Mouse (Mus musculus) limb, embryonic 15.5 days (tissue): ENCODE results near the gene Olfr665. TPM values are rescaled to one million over a fixed set of nuclear protein-coding genes. Genes with fewer than 3 reads are reported as not detected.

Experiments used
- polyA plus RNA-seq: library from polyadenylated mRNA; unstranded; fragments of >200 nt; fragmentation: Nextera tagmentation; extraction: Ambion mirVana; gene quantifications from 2 replicates; pipeline ENCODE4 v1.2.1, GENCODE M21; 2015

Olfr665 gene
- polyA plus RNA-seq, 1 experiment from 2014 or later = not detected

Other genes with a start within 250 kb of the Olfr665 start
- gene Olfr658, start 230.7 kb upstream of the Olfr665 start, polyA plus RNA-seq = not detected in 2 replicates
- not detected in 2 replicates for gene Olfr659, start 211.3 kb upstream of the Olfr665 start, polyA plus RNA-seq
- not detected in 2 replicates for gene Olfr661, start 191.5 kb upstream of the Olfr665 start, polyA plus RNA-seq
- not detected in 2 replicates for gene Usp17le, start 100.6 kb upstream of the Olfr665 start, polyA plus RNA-seq
- not detected in 2 replicates for gene Usp17lb, start 35.4 kb upstream of the Olfr665 start, polyA plus RNA-seq
- not detected in 2 replicates for gene Usp17la, start 21.0 kb upstream of the Olfr665 start, polyA plus RNA-seq
- 0.19 TPM in 1 of 2 replicates, not detected in the other for gene Olfr666, start 17.9 kb downstream of the Olfr665 start, polyA plus RNA-seq
- gene Olfr667, start 43.5 kb downstream of the Olfr665 start, polyA plus RNA-seq = not detected in 2 replicates
- not detected in 2 replicates for gene Olfr668, start 50.0 kb downstream of the Olfr665 start, polyA plus RNA-seq
- not detected in 2 replicates for gene Olfr669, start 56.2 kb downstream of the Olfr665 start, polyA plus RNA-seq
- not detected in 2 replicates for gene Olfr670, start 84.6 kb downstream of the Olfr665 start, polyA plus RNA-seq
- gene Olfr671, start 101.1 kb downstream of the Olfr665 start, polyA plus RNA-seq = not detected in 2 replicates
- not detected in 2 replicates for gene Olfr672, start 124.0 kb downstream of the Olfr665 start, polyA plus RNA-seq
- not detected in 2 replicates for gene Olfr675, start 150.4 kb downstream of the Olfr665 start, polyA plus RNA-seq
- not detected in 2 replicates for gene Olfr676, start 154.7 kb downstream of the Olfr665 start, polyA plus RNA-seq
- gene Olfr677, start 173.3 kb downstream of the Olfr665 start, polyA plus RNA-seq = not detected in 2 replicates
- not detected in 2 replicates for gene Olfr678, start 186.4 kb downstream of the Olfr665 start, polyA plus RNA-seq
- gene Olfr679, start 203.2 kb downstream of the Olfr665 start, polyA plus RNA-seq = not detected in 2 replicates
- gene Olfr680-ps1, start 214.8 kb downstream of the Olfr665 start, polyA plus RNA-seq = not detected in 2 replicates
- not detected in 2 replicates for gene Olfr681, start 238.8 kb downstream of the Olfr665 start, polyA plus RNA-seq